Mouse (Mus musculus) heart, embryonic 15.5 days (tissue): ENCODE measurements around the gene Mrnip. TPM values are rescaled to one million over a fixed set of nuclear protein-coding genes. Genes with fewer than 3 reads are reported as not detected.

ENCODE experiments used
- ATAC-seq: fragments of 200-750 bp; cut with Nextera tagmentation; replicated peaks from 2 replicates; pipeline ENCODE4 v1.8.0; 2017; ENCODE audit warnings: low read depth, moderate TSS enrichment; ENCODE audit not compliant: insufficient number of reproducible peaks, insufficient read depth, low FRiP score
- H3K27ac ChIP-seq: fragments of 300-500 bp; sonication (generic); 2 replicates; pipeline ENCODE4 v1.5.1; 2015; ENCODE audit warnings: mild to moderate bottlenecking, inconsistent platforms
- H3K27me3 ChIP-seq: fragments of 300-500 bp; sonication (generic); 2 replicates; pipeline ENCODE4 v1.6.1; 2015; ENCODE audit warnings: inconsistent platforms
- H3K36me3 ChIP-seq: fragments of 300-500 bp; sonication (generic); 2 replicates; pipeline ENCODE4 v1.6.1; 2015; ENCODE audit warnings: mild to moderate bottlenecking, inconsistent platforms
- H3K4me1 ChIP-seq: fragments of 300-500 bp; sonication (generic); replicated peaks from 2 replicates; pipeline ENCODE4 v1.6.1; 2015; ENCODE audit warnings: inconsistent platforms
- H3K4me2 ChIP-seq: fragments of 300-500 bp; sonication (generic); 2 replicates; pipeline ENCODE4 v1.6.1; 2015; ENCODE audit warnings: inconsistent platforms, mild to moderate bottlenecking, moderate library complexity
- H3K4me3 ChIP-seq: fragments of 300-500 bp; sonication (generic); 2 replicates; pipeline ENCODE4 v1.5.1; 2015; ENCODE audit warnings: mild to moderate bottlenecking, inconsistent platforms
- H3K9ac ChIP-seq: fragments of 300-500 bp; sonication (generic); 2 replicates; pipeline ENCODE4 v1.6.1; 2015; ENCODE audit warnings: mild to moderate bottlenecking, inconsistent platforms
- H3K9me3 ChIP-seq: fragments of 300-500 bp; sonication (generic); replicated peaks from 2 replicates; pipeline ENCODE4 v1.6.1; 2016; ENCODE audit warnings: inconsistent platforms
- WGBS: fragments of 180-500 bp; shearing (Covaris S2); methylation state at CpG from one replicate; pipeline ENCODE4 v1.1.7; 2015; ENCODE audit warnings: mixed read lengths; 5-methylcytosine and 5-hydroxymethylcytosine counted together
- polyA plus RNA-seq: library from polyadenylated mRNA; unstranded; fragments of >200 nt; fragmentation: Nextera tagmentation; extraction: Ambion mirVana; gene quantifications from 2 replicates; pipeline ENCODE4 v1.2.1, GENCODE M21; 2015

The Mrnip gene
- polyA plus RNA-seq, 1 experiment from 2014 or later = 7.9 TPM

- Histone ChIP-seq H3K36me3 (peaks cover 68% of the 10 kb centered on the region), H3K27ac (no peak overlapping the region), H3K9me3 (no peaks in the 10 kb centered on the region), H3K4me2 (no peak overlapping the region), H3K4me3 (no peak overlapping the region), H3K4me1 (peaks cover 5% of the 10 kb centered on the region), H3K27me3 (no peaks in the 10 kb centered on the region), H3K9ac (no peak overlapping the region)
- no peak for ATAC-seq
- WGBS = 60% methylated on average over 10 of the region's 10 CpGs
These were observed 12.5 kb upstream of the Mrnip start for GRCm38 (mm10) chr11:50161578-50162304.

- H3K36me3 ChIP-seq = peaks cover 60% of the 10 kb centered on the region
- peaks cover 5% of the 10 kb centered on the region for H3K4me1 ChIP-seq
- no peak overlapping the region for H3K4me2 ChIP-seq
- no peaks in the 10 kb centered on the region for H3K27me3 ChIP-seq
- H3K27ac ChIP-seq = no peak overlapping the region
- H3K9ac ChIP-seq = no peak overlapping the region
- no peak overlapping the region for H3K4me3 ChIP-seq
- 88% methylated on average over 3 of the region's 3 CpGs for WGBS
- H3K9me3 ChIP-seq = no peaks in the 10 kb centered on the region
- ATAC-seq = no peak
These were observed 11.8 kb upstream of the Mrnip start for GRCm38 (mm10) chr11:50162338-50163050.

- H3K9me3 ChIP-seq = no peaks in the 10 kb centered on the region
- H3K27ac ChIP-seq = no peak overlapping the region
- H3K27me3 ChIP-seq = no peaks in the 10 kb centered on the region
- H3K4me3 ChIP-seq = no peak overlapping the region
- no peaks in the 10 kb centered on the region for H3K4me1 ChIP-seq
- H3K9ac ChIP-seq = no peak overlapping the region
- H3K4me2 ChIP-seq = no peak overlapping the region
- no peak for ATAC-seq
- 82% methylated on average over 5 of the region's 5 CpGs for WGBS
- peaks cover 54% of the 10 kb centered on the region for H3K36me3 ChIP-seq
These were observed 5.9 kb upstream of the Mrnip start for GRCm38 (mm10) chr11:50168352-50168751.

GRCm38 (mm10) chr11:50174730-50175187, 515 bp downstream of the Mrnip start:
- peaks cover 23% of the 10 kb centered on the region for H3K36me3 ChIP-seq
- H3K27me3 ChIP-seq = no peaks in the 10 kb centered on the region
- 1% methylated on average over 27 of the region's 27 CpGs for WGBS
- ATAC-seq = peak; percentile 99
- peak overlapping the region; percentile 54; the same call in 1 of the 2 replicates for H3K27ac ChIP-seq
- peaks cover 13% of the 10 kb centered on the region for H3K4me1 ChIP-seq
- peak overlapping the region; percentile 75 for H3K9ac ChIP-seq
- no peaks in the 10 kb centered on the region for H3K9me3 ChIP-seq
- peak overlapping the region; percentile 65 for H3K4me3 ChIP-seq
- H3K4me2 ChIP-seq = peak overlapping the region; percentile 79

GRCm38 (mm10) chr11:50176351-50176750, 2.1 kb downstream of the Mrnip start:
- no peak overlapping the region for H3K9ac ChIP-seq
- no peaks in the 10 kb centered on the region for H3K27me3 ChIP-seq
- no peak overlapping the region for H3K4me2 ChIP-seq
- H3K36me3 ChIP-seq = peaks cover 11% of the 10 kb centered on the region
- no peak overlapping the region for H3K4me3 ChIP-seq
- H3K9me3 ChIP-seq = no peaks in the 10 kb centered on the region
- no peak overlapping the region for H3K27ac ChIP-seq
- no peak for ATAC-seq
- peaks cover 13% of the 10 kb centered on the region for H3K4me1 ChIP-seq
- WGBS = 69% methylated on average over 3 of the region's 3 CpGs

- Histone ChIP-seq H3K9me3 (no peaks in the 10 kb centered on the region), H3K4me3 (no peak overlapping the region), H3K27ac (no peak overlapping the region), H3K36me3 (0 out of 2 replicates have a peak, but pooled peaks cover 4% of the 10 kb centered on the region), H3K4me1 (peaks cover 13% of the 10 kb centered on the region), H3K27me3 (no peaks in the 10 kb centered on the region), H3K9ac (no peak overlapping the region), H3K4me2 (no peak overlapping the region)
- no peak for ATAC-seq
- WGBS = 63% methylated on average over 6 of the region's 6 CpGs
These were observed 2.9 kb downstream of the Mrnip start for GRCm38 (mm10) chr11:50177111-50177510.

GRCm38 (mm10) chr11:50178532-50179488, 4.6 kb downstream of the Mrnip start:
- Histone ChIP-seq H3K27ac (peak overlapping the region; percentile 41; the same call in 1 of the 2 replicates), H3K9ac (no peak overlapping the region), H3K4me3 (no peak overlapping the region), H3K36me3 (no peaks in the 10 kb centered on the region), H3K4me2 (no peak overlapping the region), H3K4me1 (peaks cover 19% of the 10 kb centered on the region), H3K27me3 (no peaks in the 10 kb centered on the region), H3K9me3 (no peaks in the 10 kb centered on the region)
- WGBS = 69% methylated on average over 5 of the region's 5 CpGs
- no peak for ATAC-seq

- no peak for ATAC-seq
- H3K4me3 ChIP-seq = no peak overlapping the region
These were observed 6.4 kb downstream of the Mrnip start for GRCm38 (mm10) chr11:50180478-50181231.

GRCm38 (mm10) chr11:50182702-50183101, 8.5 kb downstream of the Mrnip start:
- no peaks in the 10 kb centered on the region for H3K9me3 ChIP-seq
- no peak overlapping the region for H3K4me2 ChIP-seq
- no peaks in the 10 kb centered on the region for H3K36me3 ChIP-seq
- H3K4me3 ChIP-seq = no peak overlapping the region
- 74% methylated on average over 4 of the region's 4 CpGs for WGBS
- ATAC-seq = no peak
- no peaks in the 10 kb centered on the region for H3K27me3 ChIP-seq
- no peak overlapping the region for H3K9ac ChIP-seq
- H3K27ac ChIP-seq = no peak overlapping the region
- peaks cover 15% of the 10 kb centered on the region; the same call in 1 of the 2 replicates for H3K4me1 ChIP-seq

More at GRCm38 (mm10) chr11:50180478-50181231, 6.4 kb downstream of the Mrnip start:
- no peak overlapping the region for H3K27ac ChIP-seq
- H3K4me1 ChIP-seq = peaks cover 15% of the 10 kb centered on the region
- no peak overlapping the region for H3K4me2 ChIP-seq
- no peaks in the 10 kb centered on the region for H3K27me3 ChIP-seq
- H3K9me3 ChIP-seq = no peaks in the 10 kb centered on the region
- 69% methylated on average over 6 of the region's 6 CpGs for WGBS
- no peak overlapping the region for H3K9ac ChIP-seq
- no peaks in the 10 kb centered on the region for H3K36me3 ChIP-seq

GRCm38 (mm10) chr11:50184788-50185187, 10.5 kb downstream of the Mrnip start:
- Histone ChIP-seq H3K27ac (no peak overlapping the region), H3K36me3 (no peaks in the 10 kb centered on the region), H3K27me3 (no peaks in the 10 kb centered on the region), H3K4me3 (no peak overlapping the region), H3K9me3 (no peaks in the 10 kb centered on the region), H3K9ac (no peak overlapping the region), H3K4me1 (peaks cover 8% of the 10 kb centered on the region; the same call in 1 of the 2 replicates), H3K4me2 (no peak overlapping the region)
- WGBS = 81% methylated on average over 3 of the region's 3 CpGs
- ATAC-seq = no peak
